Mouse (Mus musculus) urinary bladder, postnatal 36 days (tissue): ENCODE results near the gene Ccdc148.

Experiments
- DNase-seq, 2 experiments: peaks; one replicate each; pipeline ENCODE4 v3.0.0; 2022; ENCODE audit warnings: low spot score in 2 of 2, mixed read lengths in 1 of 2

Ccdc148 gene

DNA sequence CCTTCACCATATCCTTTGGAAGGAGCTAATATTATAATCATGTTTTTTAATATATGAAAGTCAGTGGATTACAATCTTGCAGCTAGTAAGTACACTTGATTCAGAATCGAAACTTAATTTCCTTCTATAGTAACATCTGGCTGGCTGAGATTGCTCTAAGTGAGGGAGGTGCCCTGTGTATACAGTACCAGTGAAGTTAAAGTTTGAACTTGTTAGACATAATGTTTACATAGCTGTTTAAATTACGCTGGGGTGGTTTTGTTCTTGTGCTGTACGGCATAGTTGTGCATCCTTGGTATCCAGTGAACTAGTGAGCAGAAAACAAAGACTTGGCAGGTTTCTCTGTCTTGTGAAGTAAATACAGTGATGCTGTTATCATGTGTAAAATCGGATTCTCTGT is 18.5 kb upstream of the Ccdc148 start:
- no peak for DNase-seq

DNA sequence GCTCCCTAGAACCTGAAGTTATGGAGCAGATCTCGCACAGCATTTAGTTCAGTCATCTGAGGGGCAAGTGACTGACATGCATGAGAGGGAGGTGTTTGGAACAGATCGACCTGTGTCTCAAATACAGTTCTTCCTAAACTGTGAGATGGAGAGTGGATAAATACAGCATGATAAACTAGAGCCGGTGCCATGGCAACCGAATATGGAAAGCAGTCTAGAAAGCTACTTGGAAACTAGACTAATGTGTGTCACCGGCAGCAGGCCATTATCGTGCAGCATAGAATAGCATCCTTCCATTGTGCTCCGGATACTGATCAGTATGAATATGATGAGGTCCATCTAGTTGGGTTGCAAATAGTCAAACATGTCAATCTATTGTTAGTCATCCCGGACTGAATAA is 17.7 kb upstream of the Ccdc148 start:
- DNase-seq = no peak

DNA sequence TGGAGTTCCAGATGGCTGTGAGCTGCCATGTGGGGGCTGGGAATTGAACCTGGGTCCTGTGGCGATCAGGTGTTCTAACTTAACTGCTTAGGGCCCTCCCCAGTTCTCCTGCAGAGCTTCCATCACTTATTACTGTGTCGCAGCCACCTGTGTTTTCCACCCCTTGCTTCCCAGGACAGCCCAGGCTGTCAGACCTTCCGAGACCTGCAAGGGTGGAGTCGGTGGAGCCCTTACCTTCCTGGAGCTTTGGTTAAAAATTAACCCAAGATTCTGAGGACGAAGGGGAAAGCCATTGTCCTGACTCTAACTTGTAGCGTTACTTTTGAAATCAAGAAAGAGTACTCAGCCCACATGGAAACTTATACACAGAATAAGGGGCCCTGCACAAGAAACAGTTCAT is 15.4 kb upstream of the Ccdc148 start:
- DNase-seq = no peak

DNA sequence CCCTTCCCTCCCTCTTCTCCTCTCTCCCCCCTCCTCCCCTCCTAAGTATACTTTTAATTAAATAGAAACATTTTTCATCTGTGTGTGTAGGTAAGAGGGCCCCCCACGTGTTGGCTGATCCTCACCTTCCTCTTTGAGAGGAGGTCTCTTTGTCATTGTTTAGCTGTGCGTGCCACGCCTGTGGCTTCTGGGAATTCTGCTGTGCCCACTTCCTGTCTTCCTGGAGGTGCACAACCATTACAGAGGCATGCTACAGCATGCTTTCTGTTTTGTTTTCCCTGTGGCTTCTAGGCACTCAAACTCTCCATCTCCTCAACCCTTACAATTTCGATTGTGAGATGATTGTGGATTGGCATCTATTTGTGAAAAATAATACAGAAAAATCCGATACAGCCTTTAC is 11.1 kb upstream of the Ccdc148 start:
- peak in 1 of 2 experiments; percentile 27 for DNase-seq

DNA sequence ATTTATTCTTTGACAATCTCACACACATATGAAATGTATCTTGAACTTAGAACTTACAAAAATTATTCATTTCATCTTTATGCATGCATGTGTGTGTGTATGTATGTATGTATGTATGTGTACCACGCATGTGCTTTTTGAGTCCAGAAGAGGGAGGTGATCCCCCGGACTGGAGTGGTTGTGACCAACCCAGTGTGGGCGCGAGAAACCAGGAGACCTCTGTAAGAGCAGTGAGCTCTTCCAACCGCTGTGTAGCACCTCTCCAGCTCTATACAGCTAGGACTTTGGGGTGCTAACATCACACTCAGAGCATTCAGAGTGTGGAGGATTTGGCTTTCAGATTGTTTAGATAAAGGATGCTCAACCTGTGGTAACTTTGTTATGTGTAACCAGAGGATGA is 10.1 kb upstream of the Ccdc148 start:
- DNase-seq = no peak

DNA sequence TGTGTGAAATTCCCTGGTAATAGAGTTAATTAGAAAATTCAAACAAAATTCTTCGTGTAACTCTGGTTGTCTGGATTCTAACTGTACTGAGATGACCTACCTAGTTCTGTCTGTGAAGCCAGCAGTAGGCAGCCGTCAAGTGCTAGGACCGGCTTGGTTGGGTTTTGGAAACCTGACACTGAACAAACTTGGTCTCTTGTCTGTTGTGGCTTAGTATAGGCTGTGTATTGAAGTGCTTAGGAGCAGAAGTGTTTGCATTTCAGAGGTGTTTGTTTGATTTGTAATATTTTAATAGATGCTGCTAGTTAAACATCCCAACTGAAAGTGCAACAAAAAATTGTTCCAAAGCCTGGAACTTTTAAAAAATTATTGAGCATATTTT is 9.7 kb upstream of the Ccdc148 start:
- DNase-seq = peak in 1 of 2 experiments; percentile 19

DNA sequence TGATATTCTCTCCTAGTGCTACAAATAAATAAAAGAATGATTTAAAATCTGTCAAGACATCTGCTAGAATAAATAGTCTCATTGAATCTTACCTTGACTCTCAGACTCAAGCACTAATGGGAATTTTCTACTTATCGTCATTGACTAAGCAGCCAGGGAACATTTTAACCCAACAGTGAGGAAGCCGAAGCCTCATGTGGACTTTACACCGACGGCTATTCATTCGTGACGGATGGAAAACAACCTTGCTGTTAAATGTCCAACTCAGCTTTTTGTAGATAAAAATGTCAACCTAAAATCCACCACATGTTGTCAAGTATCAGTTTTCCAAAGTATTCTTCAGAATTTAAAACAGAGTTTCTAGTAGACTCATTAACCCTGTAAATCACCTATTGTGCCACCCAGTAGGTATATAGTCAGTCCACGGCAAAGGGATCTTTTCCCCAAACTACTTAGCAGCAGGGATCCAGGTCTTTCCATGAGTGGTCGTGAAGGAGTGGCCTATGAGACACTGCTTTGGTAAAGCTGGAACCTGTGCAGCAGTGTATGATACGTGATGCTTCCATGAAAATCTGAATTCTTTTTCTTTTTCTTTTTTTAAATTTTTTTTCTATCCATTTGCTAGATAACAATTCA is 9.2 kb upstream of the Ccdc148 start:
- no peak for DNase-seq

DNA sequence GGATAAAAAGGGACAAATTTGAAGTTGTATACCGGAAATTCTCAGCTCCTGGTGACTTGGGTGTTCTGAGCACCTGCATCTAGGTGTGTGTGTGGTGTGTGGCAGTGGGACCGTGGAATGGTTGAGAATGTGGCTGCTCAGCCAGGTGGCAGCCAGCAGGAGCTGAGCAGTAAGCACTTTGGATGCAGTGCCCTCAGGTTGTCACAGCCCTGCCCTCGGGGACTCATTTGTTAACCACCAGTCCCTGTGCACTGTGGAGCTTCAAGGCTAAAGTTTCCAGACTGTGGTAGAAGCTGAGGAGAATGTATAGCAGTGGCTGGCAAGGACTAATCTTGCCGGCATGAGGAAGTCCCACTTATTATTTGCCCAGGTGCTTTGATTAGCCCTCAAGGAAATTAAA is 7.3 kb upstream of the Ccdc148 start:
- DNase-seq = no peak

DNA sequence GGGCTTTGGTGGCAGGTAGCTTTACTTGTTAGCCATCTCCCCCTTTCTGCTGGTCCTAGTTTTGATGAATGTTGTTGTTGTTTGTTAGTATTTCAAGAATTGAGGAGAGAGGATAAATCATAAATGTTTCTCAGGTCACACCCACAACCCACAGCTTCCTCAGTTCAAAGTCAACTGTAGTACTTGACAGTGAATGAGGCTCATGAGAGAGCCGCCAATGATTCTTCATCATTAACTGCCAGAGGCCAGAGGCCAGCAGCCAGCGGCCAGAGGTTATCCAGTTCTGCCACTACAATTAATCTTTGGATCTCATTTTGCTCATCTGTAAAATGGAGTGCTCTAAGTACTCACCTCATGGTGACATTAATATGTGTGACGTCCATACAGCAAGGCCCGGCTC is 6.5 kb upstream of the Ccdc148 start:
- DNase-seq = no peak

DNA sequence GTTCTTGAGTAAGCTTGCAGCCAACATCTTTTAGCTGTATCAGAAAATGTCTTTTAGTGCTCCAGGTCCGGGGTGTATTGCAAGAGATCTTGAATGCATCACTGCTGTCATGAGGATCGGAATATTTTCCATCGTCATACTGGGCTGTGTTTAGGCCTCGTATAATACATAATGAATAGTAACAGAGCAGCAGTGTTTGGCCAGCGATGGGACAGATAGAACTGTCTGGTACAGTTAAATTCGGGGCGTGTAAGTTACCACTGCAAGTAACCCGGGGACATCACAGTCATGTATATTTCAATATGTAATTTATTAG is 1.8 kb upstream of the Ccdc148 start:
- DNase-seq = no peak

DNA sequence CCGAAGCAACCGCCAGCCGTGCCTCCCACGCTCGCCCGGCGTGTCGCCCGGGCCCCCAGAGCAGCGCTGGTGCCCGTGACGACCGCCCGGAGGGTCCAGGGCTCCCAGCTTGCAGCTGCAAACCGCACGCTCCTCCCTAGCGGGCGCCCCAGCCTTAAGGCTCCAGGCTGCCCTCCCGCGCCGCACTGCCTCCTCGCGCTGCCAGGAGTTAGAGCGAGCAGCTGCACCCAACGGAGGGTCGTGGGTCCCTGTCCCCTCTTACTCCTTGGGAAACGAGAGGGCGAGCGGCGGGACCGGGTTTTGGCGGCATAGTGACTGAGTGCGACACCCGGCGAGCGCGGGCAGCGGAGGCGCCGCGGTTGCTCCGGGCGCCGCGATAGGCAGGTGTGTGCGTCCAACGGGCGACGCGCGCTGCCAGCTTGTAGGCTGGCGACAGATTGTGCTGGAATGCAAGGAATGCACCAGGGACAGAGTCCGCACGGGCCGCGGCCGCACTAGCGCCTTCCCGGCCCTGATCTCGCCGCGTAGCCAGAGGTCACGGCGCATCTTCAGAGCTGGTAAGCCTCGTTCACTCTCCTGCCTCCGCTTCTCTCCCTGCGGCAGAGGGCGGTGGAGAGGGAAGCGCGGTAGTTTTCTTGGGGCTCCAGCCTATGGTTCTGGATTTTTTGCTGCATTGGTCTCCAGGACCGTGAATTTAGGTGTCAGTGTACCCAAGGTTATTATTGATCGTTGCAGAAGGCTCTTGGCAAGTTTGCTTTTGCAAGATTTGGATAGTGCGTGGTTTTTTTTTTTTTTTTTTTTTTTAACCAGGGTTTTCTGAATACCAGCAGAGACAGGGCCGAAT is 1.2 kb upstream of the Ccdc148 start:
- DNase-seq = peak; percentile 47 to 62

DNA sequence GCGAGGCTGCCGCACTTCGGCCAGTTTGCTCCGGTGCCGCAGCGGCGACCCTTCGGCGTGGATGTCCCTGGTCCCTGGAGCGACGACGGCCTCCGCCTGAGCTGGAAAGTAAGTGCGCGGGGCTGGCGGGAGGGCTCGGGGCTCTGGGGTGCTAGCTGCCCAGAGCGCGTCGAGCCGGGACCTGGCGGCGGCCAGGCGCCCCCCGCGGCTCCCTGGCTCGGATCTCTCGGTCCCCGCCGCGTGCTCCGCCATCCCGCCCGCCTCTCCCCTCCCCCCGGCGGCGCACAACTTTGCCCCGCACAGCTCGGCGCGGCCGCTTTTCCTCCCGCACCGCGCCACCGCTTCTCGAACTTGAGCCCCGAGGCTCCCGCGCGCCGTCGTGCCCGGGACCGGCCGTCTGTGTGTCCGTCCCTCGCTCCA is 548 bp upstream of the Ccdc148 start:
- DNase-seq = no peak

DNA sequence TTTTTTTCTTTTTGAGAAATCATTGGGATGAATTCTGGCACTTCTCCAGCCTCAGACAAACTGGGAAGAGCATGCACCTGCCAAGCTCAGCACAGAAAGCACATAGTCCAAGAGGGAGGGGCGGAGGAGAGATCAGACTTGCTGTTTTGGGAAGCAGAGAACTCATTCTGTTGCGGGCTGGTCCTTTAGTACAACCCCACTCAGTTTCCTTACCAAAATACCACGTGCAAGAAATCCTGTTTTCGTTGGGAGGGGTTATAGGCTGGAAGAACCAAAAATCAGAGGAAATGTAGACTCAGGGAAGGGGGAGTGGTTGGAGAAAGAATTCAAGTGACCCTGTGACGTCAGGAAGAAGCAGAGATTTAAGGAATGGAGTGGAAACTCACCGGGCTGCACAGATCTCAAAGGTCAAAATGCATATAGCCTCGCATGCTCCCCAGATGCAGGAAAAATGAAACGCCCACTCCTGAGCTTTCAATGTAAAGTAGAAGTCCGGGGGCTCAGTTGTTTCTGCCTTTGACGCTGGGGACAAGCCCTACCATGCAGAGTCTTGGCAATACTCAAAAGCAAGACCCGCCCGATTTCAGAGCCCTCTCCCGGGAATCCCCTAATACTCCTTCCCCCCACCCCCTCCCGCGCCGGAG is 400 bp downstream of the Ccdc148 start:
- DNase-seq = no peak

DNA sequence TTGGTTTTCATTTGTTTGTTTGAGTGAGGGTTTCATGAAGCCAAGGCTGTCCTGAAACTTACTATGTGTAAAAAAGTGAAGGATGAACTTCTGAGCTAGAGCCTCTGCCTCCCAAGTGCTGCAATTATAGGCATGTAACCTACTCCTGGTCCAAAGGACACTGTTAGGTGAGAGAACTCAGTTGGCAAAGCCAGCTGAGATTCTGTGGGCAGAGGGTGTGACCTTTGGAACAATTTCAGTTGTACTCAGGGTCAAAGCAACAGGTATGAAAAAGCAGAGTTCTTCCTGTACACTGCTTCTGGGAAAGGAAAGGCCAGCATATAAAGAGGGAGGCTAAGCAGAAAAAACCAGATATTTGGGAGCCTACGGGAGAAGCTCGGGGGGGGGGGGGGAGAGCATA is 2.4 kb downstream of the Ccdc148 start:
- DNase-seq = no peak

DNA sequence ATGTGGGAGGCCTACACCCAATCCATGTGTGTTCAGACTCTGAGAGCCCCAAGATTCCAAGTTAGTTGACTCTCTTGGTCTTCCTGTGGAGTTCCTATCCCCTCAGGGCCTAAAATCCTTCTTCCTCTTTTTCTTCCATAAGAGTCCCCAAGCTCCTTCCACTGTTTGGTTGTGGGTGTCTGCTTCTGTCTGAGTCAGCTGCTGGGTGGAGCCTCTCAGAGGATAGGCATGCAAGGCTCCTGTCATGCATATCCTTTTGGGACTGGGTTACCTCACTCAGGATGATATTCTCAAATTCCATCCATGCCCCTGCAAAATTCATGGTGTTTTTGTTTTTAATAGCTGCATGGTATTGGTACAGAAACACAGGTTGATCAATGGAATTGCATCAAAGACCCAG is 5.1 kb downstream of the Ccdc148 start:
- no peak for DNase-seq

DNA sequence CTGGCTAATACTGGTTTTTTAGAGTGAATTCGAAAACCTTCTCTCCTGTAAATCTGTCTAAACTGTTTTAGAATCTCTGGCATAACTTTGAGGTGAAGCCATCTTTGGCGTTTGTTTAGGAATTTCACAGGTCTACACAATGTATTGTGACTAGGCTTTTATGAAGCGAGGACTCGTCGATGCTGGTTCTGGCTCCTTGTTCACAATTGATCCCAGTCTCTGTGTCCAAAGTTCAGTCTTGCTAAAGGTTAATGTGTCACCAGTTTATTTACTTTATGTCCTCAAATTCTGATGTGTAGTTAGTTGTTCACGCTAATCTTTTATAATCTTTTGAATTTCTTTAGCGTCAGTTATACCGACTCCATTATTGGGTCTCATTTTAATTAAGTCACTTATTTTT is 29.4 kb downstream of the Ccdc148 start:
- no peak for DNase-seq

DNA sequence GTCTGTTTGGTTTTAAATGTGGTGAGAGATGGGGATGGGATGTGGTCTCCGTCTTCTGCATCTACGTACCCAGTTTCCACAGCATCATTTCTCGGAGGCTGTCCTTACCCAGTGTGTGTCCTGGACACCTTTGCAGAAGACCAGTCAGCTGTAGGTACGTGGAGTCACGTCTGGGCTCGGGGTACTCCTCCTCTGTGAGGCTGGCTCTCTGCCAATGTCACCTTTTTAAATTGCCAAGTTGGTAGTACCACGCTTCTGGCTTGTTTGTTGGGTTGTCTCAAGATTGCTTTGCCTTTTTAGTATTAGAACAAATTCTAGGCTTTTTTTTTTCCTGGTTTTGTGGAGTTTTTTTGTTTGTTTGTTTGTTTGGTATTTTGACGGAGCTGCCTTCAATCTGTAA is 30.7 kb downstream of the Ccdc148 start:
- no peak for DNase-seq

DNA sequence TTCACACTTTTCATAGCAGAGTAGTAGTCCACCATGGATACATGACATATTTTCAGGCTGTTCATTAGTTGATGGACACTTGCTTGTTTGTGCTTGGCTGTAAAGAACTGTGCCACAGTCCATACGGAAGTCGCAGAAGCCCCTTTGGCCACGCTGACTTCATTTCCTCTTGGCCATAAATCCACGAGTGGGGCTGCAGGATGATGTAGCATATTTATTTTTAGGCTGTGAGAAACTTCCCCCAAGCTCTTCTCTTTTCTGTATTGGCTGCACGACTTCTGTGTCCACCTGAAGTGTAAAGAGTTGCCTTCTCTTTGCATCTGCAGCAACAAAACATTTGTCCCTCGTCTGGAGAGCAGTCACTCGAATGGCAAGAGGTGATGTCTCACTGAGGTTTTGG is 31.5 kb downstream of the Ccdc148 start:
- no peak for DNase-seq

DNA sequence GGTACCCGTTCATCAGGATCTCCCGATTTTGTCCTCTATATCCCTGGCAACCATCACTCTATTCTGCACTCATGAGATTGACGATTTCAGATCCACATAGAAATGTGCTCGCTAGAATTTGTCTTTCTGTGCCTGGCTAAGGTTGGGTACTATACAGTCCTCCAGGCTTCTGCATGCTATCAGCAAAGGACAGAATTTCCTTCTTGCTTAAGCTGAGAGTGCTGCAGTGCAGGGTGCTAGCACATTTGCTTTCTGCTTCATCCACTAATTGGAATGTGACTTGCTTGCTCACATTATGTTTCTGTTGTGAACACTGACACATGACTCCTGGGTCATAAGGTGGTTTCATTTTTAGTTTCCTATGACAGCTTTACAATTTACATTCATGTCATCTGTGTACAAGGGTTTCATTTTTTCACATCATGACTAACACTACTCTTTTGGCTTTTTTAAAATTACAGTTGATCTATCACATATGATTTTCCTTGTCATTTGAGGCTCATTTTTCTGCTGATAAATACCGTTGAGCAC is 104.8 kb downstream of the Ccdc148 start:
- no peak for DNase-seq

DNA sequence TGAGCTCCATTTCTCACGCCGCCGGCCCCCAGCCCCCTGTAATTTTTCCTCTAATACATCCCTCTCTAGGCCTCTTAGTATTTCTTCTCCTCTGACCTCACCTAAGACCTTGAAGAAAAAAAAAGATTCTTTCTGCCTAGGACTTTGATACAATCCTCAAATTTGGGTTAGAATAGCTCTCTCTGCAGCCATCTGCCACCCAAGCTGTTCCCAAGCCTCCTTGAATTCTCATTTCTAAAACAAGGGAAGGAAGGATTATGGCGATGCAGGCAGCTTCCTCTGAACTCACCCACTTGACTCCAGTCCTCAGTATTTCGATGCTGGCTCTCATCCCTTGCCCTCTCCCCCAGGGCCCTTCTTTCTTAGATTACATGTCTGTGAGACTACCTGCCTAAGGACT is 106.1 kb downstream of the Ccdc148 start:
- no peak for DNase-seq

DNA sequence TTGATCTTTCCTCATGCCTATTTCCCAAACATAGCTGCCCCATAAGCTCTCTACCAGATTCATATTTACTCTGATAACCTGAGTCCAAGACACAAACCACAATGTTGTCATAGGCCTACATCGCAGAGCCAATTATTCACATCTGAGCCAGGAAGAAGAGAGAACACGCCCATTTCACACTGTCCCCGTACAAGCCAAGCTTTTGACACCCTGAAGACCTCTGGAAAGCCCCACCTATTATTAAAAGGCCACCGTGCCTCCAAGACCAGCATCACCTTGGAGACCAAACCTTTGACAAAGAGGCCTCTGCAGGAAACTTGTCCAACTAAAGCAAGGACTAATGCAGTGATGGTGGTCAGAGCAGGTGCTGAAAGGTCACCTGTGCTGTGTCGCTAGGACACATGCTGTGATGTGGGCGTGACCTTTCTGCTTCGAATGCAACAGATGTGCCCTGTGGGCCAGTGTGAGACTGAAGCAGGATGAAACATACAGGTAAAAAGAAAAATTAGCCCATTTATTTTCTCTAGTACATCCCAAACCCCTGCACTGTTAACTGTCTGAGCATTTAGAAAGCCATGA is 106.9 kb downstream of the Ccdc148 start:
- no peak for DNase-seq

DNA sequence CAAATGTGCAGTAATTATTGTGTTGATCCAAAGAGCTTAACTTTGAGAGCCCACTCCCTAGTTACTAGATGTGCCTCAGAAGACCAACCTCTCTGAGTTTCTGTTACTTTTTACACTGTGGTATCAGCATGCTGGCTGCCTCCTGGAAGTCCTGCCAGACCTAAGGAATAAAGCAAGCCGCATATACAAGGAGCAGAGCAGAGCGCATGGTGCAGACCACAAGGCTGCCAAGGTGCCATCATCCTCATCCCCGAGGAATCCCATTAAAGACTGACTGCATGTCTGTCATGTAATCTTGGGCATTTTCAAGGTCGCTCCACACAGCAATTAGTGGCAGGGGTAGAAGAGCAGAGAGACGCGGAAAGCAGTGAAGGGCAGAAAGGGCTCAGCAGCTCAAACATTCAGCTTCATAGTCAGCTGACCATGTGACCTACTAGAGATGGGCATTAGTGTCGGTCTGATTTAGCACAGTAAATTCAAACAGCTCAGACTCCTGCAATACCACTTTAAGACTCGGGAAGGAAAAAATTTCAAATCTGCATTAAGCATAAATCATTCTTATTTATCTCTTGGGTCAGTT is 110.1 kb downstream of the Ccdc148 start:
- no peak for DNase-seq
